Mouse (Mus musculus) midbrain, embryonic 14.5 days (tissue): ENCODE results near the gene Zfand2a. TPM values are rescaled to one million over a fixed set of nuclear protein-coding genes. Genes with fewer than 3 reads are reported as not detected.

Experiments used
- ATAC-seq: fragments of 200-750 bp; cut with Nextera tagmentation; 2 replicates; pipeline ENCODE4 v1.8.0; 2017; ENCODE audit warnings: moderate number of reproducible peaks, moderate library complexity; ENCODE audit not compliant: low FRiP score, low TSS enrichment
- DNase-seq: peaks from one replicate; pipeline ENCODE4 v3.0.0-alpha.2; 2015
- H3K27ac ChIP-seq: fragments of 300-500 bp; sonication (generic); replicated peaks from 2 replicates; pipeline ENCODE4 v1.5.1; 2014; ENCODE audit warnings: mild to moderate bottlenecking, low read depth, low read length, moderate library complexity
- H3K27me3 ChIP-seq: fragments of 300-500 bp; sonication (generic); 2 replicates; pipeline ENCODE4 v1.6.1; 2014; ENCODE audit warnings: low read length, control low read depth, mixed read lengths; ENCODE audit not compliant: control insufficient read depth, insufficient read depth
- H3K36me3 ChIP-seq: fragments of 300-500 bp; sonication (generic); 2 replicates; pipeline ENCODE4 v1.6.1; 2014; ENCODE audit warnings: low read length, control low read depth; ENCODE audit not compliant: control insufficient read depth, insufficient read depth
- H3K4me1 ChIP-seq: fragments of 300-500 bp; sonication (generic); 2 replicates; pipeline ENCODE4 v1.6.1; 2014; ENCODE audit warnings: mild to moderate bottlenecking, antibody characterized with exemption, low read length, control low read depth; ENCODE audit not compliant: control insufficient read depth, insufficient read depth
- H3K4me2 ChIP-seq: fragments of 300-500 bp; sonication (generic); 2 replicates; pipeline ENCODE4 v1.6.1; 2014; ENCODE audit warnings: mild to moderate bottlenecking, low read length, moderate library complexity
- H3K4me3 ChIP-seq: fragments of 300-500 bp; sonication (generic); replicated peaks from 2 replicates; pipeline ENCODE4 v1.5.1; 2014; ENCODE audit warnings: low read depth, low read length
- H3K9ac ChIP-seq: fragments of 300-500 bp; sonication (generic); replicated peaks from 2 replicates; pipeline ENCODE4 v1.6.1; 2014; ENCODE audit warnings: mild to moderate bottlenecking, low read length, moderate library complexity
- H3K9me3 ChIP-seq: fragments of 300-500 bp; sonication (generic); 2 replicates; pipeline ENCODE4 v1.6.1; 2016; ENCODE audit warnings: low read length, control low read depth, mixed read lengths; ENCODE audit not compliant: control insufficient read depth
- WGBS: fragments of 180-500 bp; shearing (Covaris S2); extraction: QIAGEN DNeasy Blood & Tissue Kit; methylation state at CpG from one replicate; pipeline ENCODE4 v1.1.7; 2014; 5-methylcytosine and 5-hydroxymethylcytosine counted together
- polyA plus RNA-seq: library from polyadenylated mRNA; unstranded; fragments of >200 nt; fragmentation: Nextera tagmentation; extraction: Ambion mirVana; gene quantifications from 2 replicates; pipeline ENCODE4 v1.2.1, GENCODE M21; 2014

Zfand2a gene
- polyA plus RNA-seq, 1 experiment from 2014 or later, result 14.1 TPM

- WGBS, result 86% methylated on average over 2 of the region's 2 CpGs
- Histone ChIP-seq H3K27me3 (no peaks in the 10 kb centered on the region), H3K36me3 (no peaks in the 10 kb centered on the region), H3K27ac (no peak overlapping the region; the same call in 1 of the 2 replicates), H3K9ac (no peak overlapping the region), H3K4me1 (peaks cover 3% of the 10 kb centered on the region; the same call in 1 of the 2 replicates), H3K4me2 (no peak overlapping the region), H3K4me3 (no peak overlapping the region), H3K9me3 (no peaks in the 10 kb centered on the region)
- DNase-seq (no peak), ATAC-seq (no peak)
Observed at GRCm38 (mm10) chr5:139441726-139442018, 42.7 kb downstream of the Zfand2a start.

GRCm38 (mm10) chr5:139440926-139441725 is 43.2 kb downstream of the Zfand2a start:
- no peak for DNase-seq
- ATAC-seq, result no peak
- H3K27me3 ChIP-seq, result no peaks in the 10 kb centered on the region
- no peak overlapping the region for H3K4me3 ChIP-seq
- no peak overlapping the region for H3K9ac ChIP-seq
- WGBS, result 95% methylated on average over 11 of the region's 11 CpGs
- no peak overlapping the region for H3K4me2 ChIP-seq
- H3K27ac ChIP-seq, result no peak overlapping the region
- H3K9me3 ChIP-seq, result no peaks in the 10 kb centered on the region
- H3K4me1 ChIP-seq, result peaks cover 3% of the 10 kb centered on the region; the same call in 1 of the 2 replicates
- H3K36me3 ChIP-seq, result no peaks in the 10 kb centered on the region

- no peak overlapping the region for H3K27ac ChIP-seq
- H3K9ac ChIP-seq, result no peak overlapping the region
- H3K4me2 ChIP-seq, result no peak overlapping the region
- H3K36me3 ChIP-seq, result no peaks in the 10 kb centered on the region
- peaks cover 9% of the 10 kb centered on the region for H3K4me1 ChIP-seq
- ATAC-seq (no peak), DNase-seq (no peak)
- 86% methylated on average over 5 of the region's 5 CpGs for WGBS
- no peaks in the 10 kb centered on the region for H3K27me3 ChIP-seq
- no peak overlapping the region for H3K4me3 ChIP-seq
- no peaks in the 10 kb centered on the region for H3K9me3 ChIP-seq
Observed at GRCm38 (mm10) chr5:139440451-139440850, 43.9 kb downstream of the Zfand2a start.

GRCm38 (mm10) chr5:139438440-139438839 is 45.9 kb downstream of the Zfand2a start:
- H3K36me3 ChIP-seq, result no peaks in the 10 kb centered on the region
- H3K27me3 ChIP-seq, result no peaks in the 10 kb centered on the region
- no peak for DNase-seq
- ATAC-seq, result no peak
- H3K9ac ChIP-seq, result no peak overlapping the region
- 42% methylated on average over 12 of the region's 12 CpGs for WGBS
- no peak overlapping the region for H3K4me2 ChIP-seq
- no peak overlapping the region for H3K4me3 ChIP-seq
- H3K4me1 ChIP-seq, result peaks cover 27% of the 10 kb centered on the region
- no peaks in the 10 kb centered on the region for H3K9me3 ChIP-seq
- H3K27ac ChIP-seq, result no peak overlapping the region; the same call in 1 of the 2 replicates

- Histone ChIP-seq H3K4me2 (no peak overlapping the region), H3K4me3 (no peak overlapping the region), H3K27me3 (no peaks in the 10 kb centered on the region), H3K4me1 (peaks cover 27% of the 10 kb centered on the region), H3K27ac (no peak overlapping the region), H3K9me3 (no peaks in the 10 kb centered on the region), H3K9ac (no peak overlapping the region), H3K36me3 (no peaks in the 10 kb centered on the region)
- 99% methylated on average over 4 of the region's 4 CpGs for WGBS
- ATAC-seq, result no peak
- no peak for DNase-seq
Observed at GRCm38 (mm10) chr5:139437769-139438168, 46.6 kb downstream of the Zfand2a start.

- Histone ChIP-seq H3K27me3 (no peaks in the 10 kb centered on the region), H3K9ac (no peak overlapping the region), H3K9me3 (no peaks in the 10 kb centered on the region), H3K4me1 (peaks cover 33% of the 10 kb centered on the region), H3K27ac (peak overlapping the region; percentile 58), H3K4me3 (no peak overlapping the region), H3K4me2 (no peak overlapping the region), H3K36me3 (no peaks in the 10 kb centered on the region)
- DNase-seq (peak; percentile 80), ATAC-seq (peak; percentile 72)
- 11% methylated on average over 8 of the region's 8 CpGs for WGBS
Observed at GRCm38 (mm10) chr5:139434940-139435339, 49.4 kb downstream of the Zfand2a start.

GRCm38 (mm10) chr5:139433842-139434568 is 50.3 kb downstream of the Zfand2a start:
- H3K4me3 ChIP-seq, result no peak overlapping the region
- H3K27ac ChIP-seq, result 0 out of 2 replicates have a peak overlapping the region, but pooled peaks have one; percentile 26
- peaks cover 38% of the 10 kb centered on the region for H3K4me1 ChIP-seq
- H3K9me3 ChIP-seq, result no peaks in the 10 kb centered on the region
- H3K4me2 ChIP-seq, result no peak overlapping the region
- WGBS, result 85% methylated on average over 9 of the region's 9 CpGs
- H3K9ac ChIP-seq, result no peak overlapping the region
- H3K27me3 ChIP-seq, result no peaks in the 10 kb centered on the region
- no peaks in the 10 kb centered on the region for H3K36me3 ChIP-seq
- no peak for DNase-seq
- ATAC-seq, result no peak

- Histone ChIP-seq H3K4me3 (no peak overlapping the region), H3K4me1 (peaks cover 40% of the 10 kb centered on the region), H3K36me3 (no peaks in the 10 kb centered on the region), H3K27ac (0 out of 2 replicates have a peak overlapping the region, but pooled peaks have one; percentile 39), H3K9ac (no peak overlapping the region), H3K9me3 (no peaks in the 10 kb centered on the region), H3K27me3 (no peaks in the 10 kb centered on the region), H3K4me2 (no peak overlapping the region)
- ATAC-seq (no peak), DNase-seq (no peak)
- WGBS, result 55% methylated on average over 7 of the region's 7 CpGs
Observed at GRCm38 (mm10) chr5:139432747-139433508, 51.4 kb downstream of the Zfand2a start.
